Mouse (Mus musculus): ENCODE measurements around the gene Rnase2b.
"Not testable (repeated sequence)": the region's sequence is repeated elsewhere in the genome, so short reads cannot be mapped to it uniquely, and the experiment has no call there.

The Rnase2b gene

GRCm38 (mm10) chr14:51150206-51150831 lies 11.7 kb upstream of the Rnase2b start:
- no peak for DNase-seq (ENCODE audit: extremely low spot score, low read depth, low spot score)

DNA sequence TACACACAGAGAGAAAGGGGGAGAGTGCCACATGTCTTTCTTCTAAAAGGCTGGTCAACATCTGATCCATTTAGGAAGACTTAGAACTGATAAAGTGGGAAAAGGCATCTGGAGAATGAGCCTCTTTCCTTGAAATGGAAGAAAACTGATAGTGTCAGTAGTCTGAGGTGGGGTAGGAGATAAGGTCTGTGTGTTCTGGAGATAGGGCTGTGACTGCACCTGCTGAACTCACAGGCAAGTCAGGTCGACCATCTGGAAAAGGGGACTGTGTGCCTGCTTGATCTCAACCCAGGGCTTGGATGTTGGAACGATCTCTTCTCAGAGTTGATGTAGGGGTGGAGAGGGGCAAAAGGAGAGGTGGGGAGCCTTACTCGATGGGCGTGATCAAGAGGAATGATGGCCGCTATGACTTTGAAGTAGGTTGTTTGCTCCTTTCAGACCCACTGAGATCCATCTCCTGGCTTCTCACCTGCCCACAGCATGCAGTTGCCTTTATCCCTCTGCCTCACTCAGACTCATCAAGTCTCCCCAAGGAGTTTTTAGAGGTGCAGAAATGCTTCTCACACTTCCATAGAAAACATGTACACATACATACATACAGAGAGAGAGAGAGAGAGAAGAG lies 9.7 kb upstream of the Rnase2b start:
- DNase-seq (ENCODE audit: extremely low spot score, low read depth, low spot score) = no peak

DNA sequence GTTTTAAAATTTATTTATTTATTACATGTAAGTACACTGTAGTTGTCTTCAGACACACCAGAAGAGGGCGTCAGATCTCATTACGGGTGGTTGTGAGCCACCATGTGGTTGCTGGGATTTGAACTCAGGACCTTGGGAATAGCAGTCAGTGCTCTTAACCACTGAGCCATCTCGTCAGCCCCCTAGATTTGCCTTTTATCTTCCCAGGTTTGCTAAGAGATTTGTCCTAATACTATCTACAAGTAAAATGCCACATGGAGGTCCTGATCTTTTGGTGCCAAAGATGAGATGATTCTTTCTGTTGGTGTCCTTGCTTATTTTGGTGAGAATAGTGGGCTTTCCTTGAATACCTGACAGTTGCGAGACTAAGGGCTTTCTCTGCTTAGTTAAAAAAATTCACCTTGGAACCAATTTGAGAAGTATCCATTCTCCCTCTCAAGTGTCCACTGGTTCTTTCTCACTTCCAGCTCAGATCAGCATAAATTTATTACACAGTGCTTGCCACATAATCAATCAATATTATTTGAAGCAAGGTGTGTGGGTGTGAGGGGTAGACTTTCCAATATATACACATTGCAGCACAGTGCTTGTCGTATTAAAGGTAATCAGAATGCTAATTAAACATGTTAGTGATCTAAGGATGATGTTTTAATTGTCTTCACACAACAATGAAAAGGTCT lies 5.9 kb upstream of the Rnase2b start:
- DNase-seq (ENCODE audit: extremely low spot score, low read depth, low spot score) = no peak

GRCm38 (mm10) chr14:51156736-51157068 lies 5.4 kb upstream of the Rnase2b start:
- no peak for DNase-seq (ENCODE audit: extremely low spot score, low read depth, low spot score)

DNA sequence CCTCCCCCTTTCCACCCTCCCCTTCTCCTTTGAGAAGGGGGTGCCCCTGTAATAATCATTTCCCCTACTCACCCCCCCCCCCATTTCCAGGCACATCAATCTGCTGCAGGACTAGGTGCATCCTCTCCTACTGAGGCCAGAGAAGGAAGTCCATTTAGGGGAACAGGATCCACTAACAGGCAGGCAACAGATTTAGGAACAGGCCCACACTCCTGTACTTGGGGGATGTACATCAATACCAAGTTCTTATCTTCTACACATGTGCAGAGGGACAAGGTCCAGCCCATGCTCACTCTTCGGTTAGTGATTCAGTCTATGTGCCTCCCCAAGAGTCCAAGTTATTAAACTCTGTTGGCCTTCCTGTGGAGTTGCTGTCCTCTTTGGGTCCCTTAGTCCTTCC lies 5.0 kb upstream of the Rnase2b start:
- DNase-seq (ENCODE audit: extremely low spot score, low read depth, low spot score) = no peak

- DNase-seq (ENCODE audit: extremely low spot score, low read depth, low spot score) = not testable (repeated sequence)
Observed at GRCm38 (mm10) chr14:51163323-51163722, 1.3 kb downstream of the Rnase2b start.

GRCm38 (mm10) chr14:51165435-51165834 lies 3.4 kb downstream of the Rnase2b start:
- no peak for DNase-seq (ENCODE audit: extremely low spot score, low read depth, low spot score)

GRCm38 (mm10) chr14:51166068-51166467 lies 4.0 kb downstream of the Rnase2b start:
- no peak for DNase-seq (ENCODE audit: extremely low spot score, low read depth, low spot score)

DNA sequence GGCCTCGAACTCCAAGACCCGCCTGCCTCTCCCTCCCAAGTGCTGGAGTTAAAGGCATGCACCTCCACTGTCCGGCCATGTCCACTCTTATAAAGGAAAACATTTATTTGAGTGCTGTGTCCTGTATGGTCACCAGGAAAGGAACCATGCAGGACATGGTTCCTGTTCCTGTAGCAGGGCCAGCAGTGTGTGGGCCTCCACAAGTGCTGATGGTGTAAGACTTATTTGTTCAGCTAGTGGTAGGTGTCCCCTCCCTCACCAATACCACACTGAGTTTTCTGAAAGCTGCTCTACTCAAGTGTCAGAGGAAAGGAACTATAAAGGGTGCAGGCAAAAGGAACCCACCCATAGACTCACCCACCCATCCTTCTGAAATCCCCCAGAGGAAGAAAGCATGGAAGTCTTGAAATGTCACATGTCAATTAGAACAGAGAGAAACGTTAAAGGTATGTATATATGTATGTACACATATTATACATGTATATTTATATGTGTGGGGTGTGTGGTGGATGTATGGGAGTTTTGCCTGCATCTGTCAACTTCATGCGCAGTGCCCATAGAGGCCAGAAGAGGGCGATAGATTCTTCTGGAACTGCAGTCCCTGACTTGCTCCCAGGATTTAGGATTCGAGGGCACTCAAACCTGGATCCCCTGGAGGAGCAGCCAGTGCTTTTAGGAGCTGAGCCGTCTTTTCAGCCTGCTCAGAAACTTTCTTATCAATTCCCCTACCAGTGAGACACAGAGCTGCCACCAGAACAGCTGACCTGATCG lies 10.2 kb downstream of the Rnase2b start:
- not testable (repeated sequence) for DNase-seq (ENCODE audit: extremely low spot score, low read depth, low spot score)

DNA sequence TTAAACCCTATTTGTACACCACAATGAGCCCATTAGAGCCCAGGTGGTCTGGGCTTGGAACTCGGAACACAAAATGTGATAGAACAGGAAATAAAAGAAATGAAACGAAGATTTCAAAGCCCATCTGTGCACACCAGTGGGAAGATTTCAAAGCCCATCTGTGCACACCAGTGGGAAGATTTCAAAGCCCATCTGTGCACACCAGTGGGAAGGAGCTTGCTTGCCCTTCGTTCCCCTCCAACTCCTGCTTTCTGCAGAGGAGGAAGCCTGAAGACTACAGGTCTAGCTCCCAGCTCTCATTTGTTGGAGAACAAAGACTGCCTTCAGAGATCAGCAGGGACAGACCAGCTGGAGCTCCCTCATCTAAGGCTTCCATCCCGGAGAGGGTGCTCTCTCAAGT lies 10.9 kb downstream of the Rnase2b start:
- DNase-seq (ENCODE audit: extremely low spot score, low read depth, low spot score) = not testable (repeated sequence)

DNA sequence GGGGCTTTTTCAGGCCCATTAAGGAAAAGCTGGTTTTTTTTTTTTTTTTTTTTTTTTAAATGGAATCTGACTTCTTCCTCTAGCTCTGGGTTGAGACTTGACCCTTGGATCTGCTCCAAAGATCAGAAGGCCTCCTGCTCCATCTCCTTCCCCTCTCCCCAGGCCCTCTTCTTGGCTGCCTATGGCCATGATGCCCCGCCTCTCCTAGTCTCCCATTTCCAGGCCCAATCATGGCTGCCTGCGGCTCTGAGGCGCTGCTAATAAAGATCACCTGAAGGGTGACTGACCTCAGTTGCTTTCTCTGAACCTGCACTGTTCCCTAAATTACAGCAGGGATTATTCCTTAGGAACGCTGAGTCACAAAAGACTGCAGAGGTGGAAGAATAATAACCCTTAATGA lies 11.8 kb downstream of the Rnase2b start:
- DNase-seq (ENCODE audit: extremely low spot score, low read depth, low spot score) = no peak

DNA sequence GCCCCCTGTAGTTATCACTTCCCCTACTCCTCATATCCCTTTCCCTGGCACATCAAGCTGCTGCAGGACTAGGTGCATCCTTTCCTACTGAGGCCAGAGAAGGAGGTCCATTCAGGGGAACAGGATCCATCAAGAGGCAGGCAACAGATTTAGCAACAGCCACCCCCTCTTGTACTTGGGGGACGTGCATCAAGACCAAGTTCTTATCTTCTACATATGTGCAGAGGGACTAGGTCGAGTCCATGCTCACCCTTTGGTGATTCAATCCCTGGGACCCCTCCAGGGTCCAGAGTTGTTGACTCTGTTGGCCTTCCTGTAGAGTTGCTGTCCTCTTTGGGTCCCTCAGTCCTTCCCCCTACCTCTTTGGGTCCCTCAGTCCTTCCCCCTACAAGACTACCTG lies 19.0 kb downstream of the Rnase2b start:
- DNase-seq (ENCODE audit: extremely low spot score, low read depth, low spot score) = not testable (repeated sequence)

DNA sequence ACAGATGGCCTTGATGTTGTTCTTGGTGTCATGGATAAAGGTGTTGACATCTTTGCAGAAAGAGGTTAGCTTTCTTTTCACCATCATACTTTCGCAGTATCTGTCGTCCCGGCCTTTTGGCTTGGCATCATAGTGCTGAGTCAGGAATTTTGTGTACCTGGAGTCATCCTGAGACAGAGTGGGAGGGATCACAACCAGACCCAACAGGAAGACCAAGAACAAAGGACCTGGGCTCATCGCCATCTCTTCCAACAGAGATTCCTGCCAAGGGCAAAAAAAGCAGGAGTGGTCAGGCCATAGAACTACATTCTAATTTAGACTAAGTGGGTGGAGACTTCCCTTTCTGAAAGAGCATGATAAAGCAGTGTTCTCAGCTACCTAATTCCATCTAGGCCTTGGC lies 33.6 kb downstream of the Rnase2b start:
- DNase-seq (ENCODE audit: extremely low spot score, low read depth, low spot score) = no peak

DNA sequence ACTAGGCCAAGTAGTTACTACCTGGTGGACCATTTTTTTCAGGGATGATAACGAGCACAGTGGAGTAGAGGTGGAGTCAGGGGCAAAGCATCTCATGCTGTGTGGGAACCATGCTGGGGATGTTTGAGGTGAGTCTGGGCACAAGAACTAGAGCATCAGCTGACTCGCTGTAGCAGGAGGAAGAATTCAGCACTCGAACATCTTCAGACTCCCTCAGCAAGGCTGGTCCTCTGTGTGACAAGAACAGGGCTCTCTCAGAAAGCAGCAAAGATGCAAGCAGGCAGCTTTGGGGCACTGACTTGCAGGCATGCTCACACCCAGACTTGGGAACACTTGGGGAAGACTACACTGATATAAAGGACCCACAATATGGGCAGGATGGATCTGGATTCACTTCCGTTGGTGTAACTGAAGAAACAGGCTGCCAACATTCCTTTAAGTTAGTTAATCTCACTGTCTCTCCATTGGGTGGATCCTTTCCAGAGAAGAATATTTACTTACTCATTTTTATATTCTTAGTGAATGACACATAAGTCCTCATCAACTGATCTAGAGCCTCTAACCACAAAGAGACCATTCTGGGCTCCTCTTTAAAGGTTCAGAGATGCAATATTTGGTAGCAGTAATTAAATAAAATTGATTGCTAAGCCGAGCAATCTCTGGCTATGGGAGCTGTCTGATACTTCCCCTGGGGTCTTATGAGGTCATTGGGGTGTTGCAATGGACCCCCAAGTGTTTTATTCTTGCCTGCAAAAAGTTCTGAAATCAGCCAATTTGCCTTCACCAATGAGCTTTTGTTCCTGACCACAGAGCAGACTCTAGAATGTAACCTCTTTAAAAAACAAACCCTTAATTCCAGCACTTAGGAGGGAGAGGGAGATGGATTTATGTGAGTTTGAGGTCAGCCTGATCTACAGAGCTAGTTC lies 37.3 kb downstream of the Rnase2b start, which contains the start of gene Ang2:
Ang2 (minus strand) TSS at position 51 of the 926 bp plus-strand sequence.
- DNase-seq (ENCODE audit: extremely low spot score, low read depth, low spot score) = no peak

DNA sequence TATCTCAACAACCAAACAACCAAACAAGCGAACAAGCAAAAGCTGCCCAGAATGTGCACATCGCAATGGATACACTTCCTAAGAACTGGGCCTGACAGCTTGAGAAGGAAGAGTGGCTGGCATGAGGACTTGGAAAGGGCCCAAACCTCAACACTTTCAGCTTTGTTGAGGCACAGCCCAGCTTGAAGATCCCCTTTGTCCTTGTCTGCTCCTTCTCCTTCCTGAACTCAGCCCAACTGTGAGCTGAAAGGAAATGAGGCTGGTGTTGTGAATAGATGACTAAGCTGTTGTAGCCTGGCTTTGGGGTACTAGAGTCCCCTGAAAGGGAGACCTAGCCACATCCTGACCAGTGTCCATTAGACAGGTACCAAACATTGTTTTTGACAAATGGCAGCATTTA lies 38.0 kb downstream of the Rnase2b start:
- DNase-seq (ENCODE audit: extremely low spot score, low read depth, low spot score) = no peak

DNA sequence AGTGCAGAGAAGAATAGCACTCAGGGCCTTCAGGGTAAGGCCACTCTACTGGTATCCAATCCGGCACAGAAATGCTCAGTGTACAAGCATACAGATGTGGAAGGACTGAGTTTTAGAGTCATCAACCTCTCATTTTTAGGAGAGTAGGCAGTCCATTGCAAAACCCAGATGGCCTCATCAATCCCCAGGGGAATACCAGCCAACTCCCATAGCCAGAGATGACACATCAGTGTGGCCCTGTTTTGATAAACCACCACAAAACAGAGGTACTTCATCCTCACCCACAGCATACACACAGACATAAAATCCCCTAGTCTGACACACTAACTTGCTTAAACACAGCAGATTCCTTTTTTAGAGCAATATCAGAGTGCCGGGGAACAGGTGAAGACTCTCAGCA lies 38.4 kb downstream of the Rnase2b start:
- no peak for DNase-seq (ENCODE audit: extremely low spot score, low read depth, low spot score)

GRCm38 (mm10) chr14:51203115-51203514 lies 41.1 kb downstream of the Rnase2b start, which contains the start of gene Ear14:
Ear14 (plus strand) TSS chr14:51203391.
- DNase-seq (ENCODE audit: extremely low spot score, low read depth, low spot score) = no peak
